Mouse (Mus musculus) embryonic fibroblast, embryonic 13.5 days (primary cell): ENCODE results near the gene Ttc33.
"Not testable (repeated sequence)": the region's sequence is repeated elsewhere in the genome, so short reads cannot be mapped to it uniquely, and the experiment has no call there.

Experiments
- CTCF ChIP-seq: IDR thresholded peaks from 2 replicates; pipeline ENCODE4 v1.5.1; 2011; ENCODE audit warnings: mild to moderate bottlenecking, control low read depth, low read length, moderate library complexity, borderline replicate concordance; ENCODE audit not compliant: insufficient read depth
- POLR2A ChIP-seq: IDR thresholded peaks from 2 replicates; pipeline ENCODE4 v1.6.1; 2011; ENCODE audit warnings: low read depth, mild to moderate bottlenecking, control low read depth, low read length, moderate library complexity

- not testable (repeated sequence) for TF ChIP-seq POLR2A, CTCF
Observed at GRCm38 (mm10) chr15:5230746-5231145, 45.4 kb downstream of the Ttc33 start.
